Mouse (Mus musculus): ENCODE results near the gene Srrm1. TPM values are rescaled to one million over a fixed set of nuclear protein-coding genes. Genes with fewer than 3 reads are reported as not detected.

Gene Srrm1
- polyA plus RNA-seq, 1 experiment from 2014 or later = 183 TPM

- H3K9ac ChIP-seq (ENCODE audit: low read depth, low read length) = no peak overlapping the region
Observed at GRCm38 (mm10) chr4:135312706-135313105, 40.4 kb downstream of the Srrm1 start.

GRCm38 (mm10) chr4:135310371-135310770 is 42.8 kb downstream of the Srrm1 start:
- Histone ChIP-seq H3K36me3 (ENCODE audit: insufficient read depth, low read length) (0 out of 2 replicates have a peak, but pooled peaks cover 9% of the 10 kb centered on the region), H3K27ac (peak overlapping the region; percentile 54; the same call in 1 of the 2 replicates), H3K9me3 (replicated peaks; ENCODE audit: low read length) (no peaks in the 10 kb centered on the region), H3K4me3 (replicated peaks; ENCODE audit: low read depth, low read length) (no peak overlapping the region), H3K4me2 (ENCODE audit: low read length) (no peak overlapping the region), H3K4me1 (replicated peaks; ENCODE audit: insufficient read depth, low read length) (peaks cover 33% of the 10 kb centered on the region), H3K9ac (ENCODE audit: low read depth, low read length) (no peak overlapping the region), H3K27me3 (ENCODE audit: insufficient read depth, low read length) (no peaks in the 10 kb centered on the region)
- 59% methylated on average over 8 of the region's 8 CpGs for WGBS
- TF ChIP-seq CTCF (IDR thresholded peaks at IDR 0.05; ENCODE audit: low read depth) = no peak
- ATAC-seq (replicated peaks; ENCODE audit: low FRiP score, low read depth) = peak; percentile 59
- no peak for DNase-seq (ENCODE audit: low spot score)

More at GRCm38 (mm10) chr4:135312706-135313105, 40.4 kb downstream of the Srrm1 start:
- peak overlapping the region; percentile 70 for H3K27ac ChIP-seq
- peak; percentile 78 for DNase-seq (ENCODE audit: low spot score)
- H3K36me3 ChIP-seq (ENCODE audit: insufficient read depth, low read length) = peaks cover 17% of the 10 kb centered on the region; the same call in 1 of the 2 replicates
- WGBS = 24% methylated on average over 4 of the region's 4 CpGs
- H3K27me3 ChIP-seq (ENCODE audit: insufficient read depth, low read length) = no peaks in the 10 kb centered on the region
- peaks cover 28% of the 10 kb centered on the region for H3K4me1 ChIP-seq (replicated peaks; ENCODE audit: insufficient read depth, low read length)
- H3K4me2 ChIP-seq (ENCODE audit: low read length) = peak overlapping the region; percentile 21; the same call in 1 of the 2 replicates
- no peak for TF ChIP-seq CTCF (IDR thresholded peaks at IDR 0.05; ENCODE audit: low read depth)
- no peak overlapping the region for H3K4me3 ChIP-seq (replicated peaks; ENCODE audit: low read depth, low read length)
- H3K9me3 ChIP-seq (replicated peaks; ENCODE audit: low read length) = no peaks in the 10 kb centered on the region
- peak; percentile 59 for ATAC-seq (replicated peaks; ENCODE audit: low FRiP score, low read depth)

GRCm38 (mm10) chr4:135309726-135310125 is 43.4 kb downstream of the Srrm1 start:
- no peak overlapping the region for H3K4me2 ChIP-seq (ENCODE audit: low read length)
- WGBS = 48% methylated on average over 5 of the region's 5 CpGs
- peaks cover 33% of the 10 kb centered on the region for H3K4me1 ChIP-seq (replicated peaks; ENCODE audit: insufficient read depth, low read length)
- H3K27ac ChIP-seq = peak overlapping the region; percentile 36; the same call in 1 of the 2 replicates
- DNase-seq (ENCODE audit: low spot score) (no peak), ATAC-seq (replicated peaks; ENCODE audit: low FRiP score, low read depth) (no peak)
- H3K9ac ChIP-seq (ENCODE audit: low read depth, low read length) = no peak overlapping the region
- H3K9me3 ChIP-seq (replicated peaks; ENCODE audit: low read length) = no peaks in the 10 kb centered on the region
- no peak overlapping the region for H3K4me3 ChIP-seq (replicated peaks; ENCODE audit: low read depth, low read length)
- H3K27me3 ChIP-seq (ENCODE audit: insufficient read depth, low read length) = no peaks in the 10 kb centered on the region
- no peak for TF ChIP-seq CTCF (IDR thresholded peaks at IDR 0.05; ENCODE audit: low read depth)
- 0 out of 2 replicates have a peak, but pooled peaks cover 3% of the 10 kb centered on the region for H3K36me3 ChIP-seq (ENCODE audit: insufficient read depth, low read length)

- DNase-seq (ENCODE audit: low spot score) (no peak), ATAC-seq (replicated peaks; ENCODE audit: low FRiP score, low read depth) (no peak)
- H3K9ac ChIP-seq (ENCODE audit: low read depth, low read length) = no peak overlapping the region
- peaks cover 33% of the 10 kb centered on the region for H3K4me1 ChIP-seq (replicated peaks; ENCODE audit: insufficient read depth, low read length)
- no peak for TF ChIP-seq CTCF (IDR thresholded peaks at IDR 0.05; ENCODE audit: low read depth)
- H3K4me2 ChIP-seq (ENCODE audit: low read length) = no peak overlapping the region
- WGBS = 50% methylated on average over 9 of the region's 9 CpGs
- H3K27me3 ChIP-seq (ENCODE audit: insufficient read depth, low read length) = no peaks in the 10 kb centered on the region
- H3K4me3 ChIP-seq (replicated peaks; ENCODE audit: low read depth, low read length) = no peak overlapping the region
- no peaks in the 10 kb centered on the region for H3K9me3 ChIP-seq (replicated peaks; ENCODE audit: low read length)
- peak overlapping the region; percentile 36; the same call in 1 of the 2 replicates for H3K27ac ChIP-seq
- H3K36me3 ChIP-seq (ENCODE audit: insufficient read depth, low read length) = no peaks in the 10 kb centered on the region
Observed at GRCm38 (mm10) chr4:135309112-135309659, 43.9 kb downstream of the Srrm1 start.

- Histone ChIP-seq H3K27me3 (ENCODE audit: insufficient read depth, low read length) (no peaks in the 10 kb centered on the region), H3K36me3 (ENCODE audit: insufficient read depth, low read length) (no peaks in the 10 kb centered on the region), H3K4me1 (replicated peaks; ENCODE audit: insufficient read depth, low read length) (peaks cover 17% of the 10 kb centered on the region), H3K9me3 (replicated peaks; ENCODE audit: low read length) (no peaks in the 10 kb centered on the region), H3K9ac (ENCODE audit: low read depth, low read length) (no peak overlapping the region), H3K4me3 (replicated peaks; ENCODE audit: low read depth, low read length) (no peak overlapping the region), H3K4me2 (ENCODE audit: low read length) (no peak overlapping the region), H3K27ac (peak overlapping the region; percentile 42; the same call in 1 of the 2 replicates)
- ATAC-seq (replicated peaks; ENCODE audit: low FRiP score, low read depth) (no peak), DNase-seq (ENCODE audit: low spot score) (no peak)
- TF ChIP-seq CTCF (IDR thresholded peaks at IDR 0.05; ENCODE audit: low read depth) = no peak
- 44% methylated on average over 17 of the region's 17 CpGs for WGBS
Observed at GRCm38 (mm10) chr4:135306971-135307632, 46.0 kb downstream of the Srrm1 start.

GRCm38 (mm10) chr4:135306533-135306932 is 46.6 kb downstream of the Srrm1 start:
- H3K36me3 ChIP-seq (ENCODE audit: insufficient read depth, low read length) = no peaks in the 10 kb centered on the region
- no peak overlapping the region for H3K4me3 ChIP-seq (replicated peaks; ENCODE audit: low read depth, low read length)
- no peak overlapping the region for H3K4me2 ChIP-seq (ENCODE audit: low read length)
- H3K27ac ChIP-seq = peak overlapping the region; percentile 42; the same call in 1 of the 2 replicates
- H3K9ac ChIP-seq (ENCODE audit: low read depth, low read length) = no peak overlapping the region
- DNase-seq (ENCODE audit: low spot score) (no peak), ATAC-seq (replicated peaks; ENCODE audit: low FRiP score, low read depth) (no peak)
- no peak for TF ChIP-seq CTCF (IDR thresholded peaks at IDR 0.05; ENCODE audit: low read depth)
- no peaks in the 10 kb centered on the region for H3K9me3 ChIP-seq (replicated peaks; ENCODE audit: low read length)
- peaks cover 17% of the 10 kb centered on the region for H3K4me1 ChIP-seq (replicated peaks; ENCODE audit: insufficient read depth, low read length)
- WGBS = 51% methylated on average over 4 of the region's 4 CpGs
- no peaks in the 10 kb centered on the region for H3K27me3 ChIP-seq (ENCODE audit: insufficient read depth, low read length)

All from kidney, postnatal 0 days (tissue).